Mouse (Mus musculus): ENCODE results near the gene Helz.
A peak's percentile ranks its signal among the peaks of the same experiment; 100 is the strongest.

Gene Helz

DNA sequence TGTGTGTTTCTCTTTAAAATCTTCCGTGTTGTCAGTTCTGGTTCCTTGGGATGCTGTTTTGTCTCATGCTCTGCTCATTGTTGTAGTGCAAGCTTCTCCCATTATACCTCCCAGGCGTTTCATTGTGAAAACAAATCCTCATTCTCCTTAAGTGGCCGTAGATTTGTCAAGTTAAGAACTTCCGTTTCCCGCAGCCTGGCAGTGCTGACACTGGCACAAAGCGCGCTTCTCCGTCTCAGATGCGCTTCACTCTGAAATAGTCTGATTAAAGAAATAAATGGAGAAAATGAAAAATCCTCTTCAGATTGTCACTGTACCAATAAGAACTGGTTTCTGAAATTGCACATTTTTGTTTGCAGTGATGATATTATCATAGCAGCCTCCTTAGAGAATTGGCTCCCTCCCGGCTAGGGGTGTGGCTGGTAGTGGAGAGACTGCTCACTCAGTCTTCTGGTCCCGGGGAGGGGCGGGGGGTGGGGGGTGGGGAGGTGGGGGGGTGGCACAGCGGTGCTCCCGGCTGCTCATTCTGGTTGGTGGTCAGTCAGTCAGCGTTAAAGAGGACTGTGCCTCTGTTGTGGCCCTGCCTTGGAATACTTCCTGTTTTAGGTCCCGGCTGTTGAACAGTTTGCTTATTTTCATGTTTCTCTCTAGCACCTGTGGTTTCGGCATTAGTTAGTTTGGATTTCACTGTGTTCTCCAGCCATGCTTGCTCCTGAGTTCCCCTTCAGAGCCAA, 128.6 kb downstream of the Helz start:
- no peak for DNase-seq

DNA sequence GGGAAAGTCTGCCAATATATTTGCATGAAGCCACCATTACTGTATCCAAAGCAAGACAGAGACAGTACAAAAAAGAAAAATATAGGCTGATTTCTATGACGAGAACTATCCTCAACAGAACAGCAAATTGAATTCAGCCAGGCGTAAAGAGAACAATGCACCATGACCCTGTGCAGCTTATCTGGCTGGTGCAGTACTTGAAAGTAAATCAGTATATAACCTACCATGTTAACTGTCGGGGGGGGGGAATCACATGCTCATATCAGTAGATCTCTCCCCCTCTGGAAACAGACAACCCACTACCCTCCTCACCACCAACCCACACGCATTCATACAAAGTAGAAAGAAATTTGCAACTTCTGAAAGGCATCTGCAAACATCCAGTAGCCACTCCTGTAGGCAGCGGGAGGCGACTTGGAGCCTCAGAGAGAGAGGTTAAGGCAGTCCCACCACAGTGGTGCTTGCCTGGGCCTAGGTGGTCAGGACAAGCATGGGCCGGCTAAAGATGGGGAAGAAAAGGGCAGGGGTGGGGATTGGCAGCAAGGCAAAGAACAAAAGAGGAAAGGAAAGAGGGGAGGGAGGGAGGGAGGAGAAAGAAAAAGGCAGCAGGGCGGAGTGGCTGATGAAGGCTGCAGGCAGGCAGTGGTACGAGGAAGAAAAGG, 135.1 kb downstream of the Helz start:
- no peak for DNase-seq

GRCm38 (mm10) chr11:107683544-107684465, 136.1 kb downstream of the Helz start:
- DNase-seq = no peak

- no peak for DNase-seq
Measured at GRCm38 (mm10) chr11:107686290-107686689, 138.6 kb downstream of the Helz start.

- no peak for DNase-seq
Measured at GRCm38 (mm10) chr11:107688480-107688879, 140.8 kb downstream of the Helz start.

DNA sequence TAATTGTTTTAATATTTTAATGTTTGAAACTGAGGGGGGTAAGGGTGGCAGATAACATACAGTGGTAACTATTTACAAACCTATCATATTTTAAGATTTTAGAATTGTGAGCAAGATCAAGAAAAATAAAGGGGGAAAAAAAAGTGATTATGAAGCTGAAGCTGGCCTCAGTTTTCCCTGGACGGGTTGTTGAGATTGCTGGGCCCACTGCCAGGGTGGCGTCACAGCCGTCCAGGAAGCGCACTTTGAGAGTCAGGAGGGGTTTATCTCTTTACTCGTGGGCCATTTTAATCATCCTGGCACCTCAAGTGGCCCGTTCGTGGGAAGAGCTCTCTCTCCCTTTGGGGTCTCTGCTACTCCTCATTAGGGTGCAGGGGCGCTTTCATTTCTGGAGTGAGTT, 143.8 kb downstream of the Helz start:
- no peak for DNase-seq

DNA sequence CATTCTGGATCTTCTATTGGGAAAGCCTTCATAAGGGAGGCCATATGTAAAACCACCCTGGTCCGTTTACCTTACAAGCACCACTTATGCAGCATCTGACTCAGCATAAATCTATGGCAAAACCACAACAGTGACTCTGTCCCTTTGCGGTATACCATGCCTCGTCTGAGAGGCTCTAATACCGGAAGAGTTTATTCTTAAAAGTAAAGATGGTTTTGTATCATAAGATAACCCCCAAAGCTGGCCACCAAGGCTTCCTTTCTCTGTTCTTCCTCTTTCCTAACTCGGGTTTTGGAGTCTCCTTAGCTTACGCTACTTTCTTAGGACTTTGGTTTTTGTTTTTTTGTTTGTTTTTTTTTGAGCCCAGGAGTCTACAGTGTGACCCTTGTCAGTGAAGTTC, 145.6 kb downstream of the Helz start:
- DNase-seq = no peak

DNA sequence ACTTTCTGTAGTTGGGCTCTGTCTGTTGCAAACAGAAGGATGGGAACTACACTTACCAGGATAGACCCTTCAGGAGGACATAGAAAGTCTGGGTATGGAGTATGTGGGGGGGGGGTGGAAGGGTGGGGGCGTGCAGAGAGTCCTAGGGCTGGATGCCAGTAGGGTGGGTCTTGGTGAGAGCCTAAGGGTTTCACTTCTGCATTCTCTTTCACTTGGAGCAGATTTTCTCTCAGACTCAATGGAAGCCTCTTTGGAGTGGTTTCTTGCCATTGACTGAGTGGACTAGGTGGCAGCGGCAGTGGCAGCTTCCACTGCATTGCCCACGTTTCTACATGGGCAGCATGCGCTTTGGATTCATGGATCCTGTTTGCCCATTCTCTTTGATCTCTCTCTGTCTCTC, 152.2 kb downstream of the Helz start:
- no peak for DNase-seq

- no peak for DNase-seq
Measured at GRCm38 (mm10) chr11:107703272-107704134, 155.8 kb downstream of the Helz start.

DNA sequence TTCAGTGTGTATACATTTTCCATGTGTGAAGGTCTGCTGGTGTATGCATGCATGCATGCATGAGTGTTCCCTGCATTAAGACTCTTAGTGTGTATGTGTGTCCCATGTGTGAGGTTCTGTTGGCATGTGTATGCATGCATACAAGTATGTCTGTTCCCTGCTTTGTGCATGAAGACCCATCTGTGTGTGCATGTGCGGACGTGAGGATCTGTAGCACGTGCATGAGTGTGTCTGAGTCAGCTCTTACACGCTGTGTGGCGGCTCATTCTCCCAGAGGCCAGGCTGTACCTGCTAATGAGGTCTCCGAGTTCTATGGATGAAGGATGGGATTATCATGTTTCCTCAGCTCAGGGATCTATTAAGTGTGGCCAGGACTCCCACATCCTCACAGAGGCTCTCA, 157.3 kb downstream of the Helz start:
- DNase-seq = no peak

GRCm38 (mm10) chr11:107705476-107706074, 157.8 kb downstream of the Helz start:
- peak; percentile 69 for DNase-seq

DNA sequence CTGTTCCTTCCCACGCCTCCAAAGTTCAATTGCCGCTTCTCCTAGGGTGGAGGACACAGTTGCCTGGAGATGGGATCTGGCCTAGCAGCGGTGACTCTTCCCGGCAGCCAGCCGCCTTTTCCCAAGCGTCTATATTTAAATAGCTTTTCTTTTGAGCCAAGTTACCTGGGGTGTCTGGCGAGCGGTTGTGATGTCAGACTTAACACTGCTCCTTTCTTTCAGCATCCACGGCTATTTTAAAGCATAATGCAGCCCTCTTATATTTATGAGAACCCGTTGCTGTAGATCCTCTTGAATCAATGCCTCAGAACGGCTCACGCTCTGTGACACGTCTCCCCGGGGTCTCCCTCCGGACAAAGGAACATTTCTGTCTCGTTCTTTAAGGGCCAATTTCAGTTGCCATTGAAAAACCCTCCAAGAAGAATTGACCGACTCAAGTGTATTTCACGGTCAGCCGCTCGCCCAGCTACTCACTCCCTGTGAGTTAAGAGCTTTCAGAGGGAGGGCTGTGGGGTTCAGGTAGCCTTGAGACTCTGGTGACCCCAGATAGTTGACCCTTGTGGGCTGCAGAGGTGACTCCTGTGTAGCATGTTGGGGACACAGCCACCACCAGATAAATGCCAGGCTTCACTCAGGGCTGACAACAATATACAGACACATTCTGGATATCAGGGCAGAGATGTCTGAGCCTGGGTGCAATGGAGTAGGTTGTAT, 160.3 kb downstream of the Helz start:
- DNase-seq = no peak

DNA sequence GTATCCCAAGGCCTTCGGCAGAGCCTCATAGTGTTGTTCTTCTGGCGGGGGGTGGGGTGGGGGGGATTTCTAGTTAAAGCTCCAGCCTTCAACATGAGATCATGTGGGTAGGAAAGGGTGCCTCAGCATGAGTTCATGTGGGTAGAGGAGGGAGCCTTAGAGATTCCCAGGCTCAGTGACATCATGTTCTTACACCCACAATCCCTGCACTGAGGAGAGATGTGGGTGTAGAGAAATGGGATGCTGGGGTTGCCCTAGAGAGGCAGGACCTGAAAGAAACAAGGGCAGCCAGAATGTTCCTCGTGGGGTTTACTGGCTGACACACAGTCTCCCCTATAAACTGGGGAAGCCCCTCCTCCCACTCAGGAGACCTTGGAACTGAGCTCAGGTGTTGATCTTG, 162.6 kb downstream of the Helz start:
- no peak for DNase-seq

DNA sequence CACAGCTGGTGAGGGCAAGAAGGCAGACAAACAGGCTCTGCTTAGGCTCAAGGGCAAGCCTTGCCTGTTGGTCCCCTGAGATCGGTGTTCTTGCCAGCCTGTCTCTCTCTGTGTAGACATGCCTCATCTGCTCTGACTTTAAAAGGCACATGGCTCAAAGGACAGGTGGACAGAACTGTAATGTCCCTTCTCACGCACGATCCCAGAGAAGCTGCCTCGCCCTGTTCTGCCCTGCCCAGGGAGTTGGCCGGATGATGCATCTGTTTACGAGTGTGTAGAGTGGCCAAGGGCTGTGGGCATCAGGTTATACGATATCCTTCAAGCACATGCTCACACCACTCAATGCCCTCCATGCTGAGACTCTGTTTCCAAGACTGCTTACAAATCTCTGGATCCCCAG, 166.6 kb downstream of the Helz start:
- no peak for DNase-seq

DNA sequence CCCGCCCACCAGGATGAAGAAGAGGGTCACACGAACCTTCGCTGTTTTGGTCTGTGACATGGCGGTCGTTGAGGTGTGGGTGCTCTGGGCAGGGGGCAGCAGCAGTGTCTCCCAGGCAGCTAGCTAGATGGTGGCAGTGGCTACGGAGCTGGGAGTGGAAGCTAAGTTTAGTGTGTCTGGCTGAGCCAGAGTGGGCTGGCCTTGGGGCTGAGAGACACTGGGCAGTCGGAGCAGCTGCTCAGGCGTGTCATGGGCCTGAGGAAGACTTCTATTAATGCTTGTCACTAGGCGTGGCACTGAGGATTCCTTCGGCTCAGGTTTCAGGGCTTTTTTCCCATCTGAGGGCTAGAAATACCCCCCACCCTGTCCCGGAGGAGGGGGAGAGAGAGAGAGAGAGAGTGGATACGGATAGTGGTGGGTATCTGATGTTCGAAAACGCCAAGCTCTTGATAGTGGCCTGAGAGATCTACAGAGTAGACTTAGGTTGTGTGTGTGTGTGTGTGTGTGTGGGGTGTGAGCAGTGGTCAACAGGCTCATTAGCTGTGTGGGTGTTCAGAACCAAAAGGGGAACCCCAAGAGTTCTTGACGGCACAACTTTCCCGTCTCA, 168.7 kb downstream of the Helz start, which contains the start of gene Cacng1:
TSS of gene Cacng1 (minus strand) at position 191 of the 607 bp plus-strand sequence.
- no peak for DNase-seq

DNA sequence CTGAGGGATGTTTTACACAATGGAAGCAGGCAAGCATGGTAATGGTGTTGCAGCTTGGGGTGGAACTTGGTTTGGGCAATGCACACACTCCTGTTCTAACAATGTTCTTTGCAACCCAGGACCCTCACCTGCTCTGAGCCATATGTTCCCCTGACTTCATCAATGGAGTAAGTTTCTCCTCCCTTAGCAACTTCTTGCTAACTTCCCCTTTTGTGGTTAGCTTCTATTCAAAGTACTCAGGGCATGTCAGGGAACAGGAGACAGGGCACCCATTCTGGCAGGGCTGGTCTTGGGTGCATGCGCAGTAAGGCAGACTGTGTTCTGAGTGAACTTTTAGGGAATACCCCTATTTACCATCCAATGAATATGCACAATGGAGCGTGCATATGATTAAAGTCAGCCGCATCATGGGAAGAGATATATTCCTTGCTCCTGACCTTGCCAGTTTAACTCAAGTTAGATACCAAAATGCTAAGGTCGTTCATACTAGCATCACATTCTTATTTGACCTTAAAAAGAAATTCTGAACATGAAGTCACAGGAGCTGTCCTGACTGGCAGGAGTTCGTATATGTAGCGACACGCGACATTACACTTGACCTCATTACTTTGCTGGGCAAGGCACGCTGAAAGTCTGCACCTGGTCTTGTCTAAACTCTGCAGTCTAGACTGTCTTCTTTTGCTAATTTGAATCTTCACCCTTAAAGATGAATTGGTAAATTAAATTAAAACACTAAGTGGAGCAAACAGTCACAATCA, 172.7 kb downstream of the Helz start:
- no peak for DNase-seq

- no peak for DNase-seq
Measured at GRCm38 (mm10) chr11:107721057-107721456, 173.3 kb downstream of the Helz start.

GRCm38 (mm10) chr11:107724603-107725002, 176.9 kb downstream of the Helz start:
- DNase-seq = no peak

DNA sequence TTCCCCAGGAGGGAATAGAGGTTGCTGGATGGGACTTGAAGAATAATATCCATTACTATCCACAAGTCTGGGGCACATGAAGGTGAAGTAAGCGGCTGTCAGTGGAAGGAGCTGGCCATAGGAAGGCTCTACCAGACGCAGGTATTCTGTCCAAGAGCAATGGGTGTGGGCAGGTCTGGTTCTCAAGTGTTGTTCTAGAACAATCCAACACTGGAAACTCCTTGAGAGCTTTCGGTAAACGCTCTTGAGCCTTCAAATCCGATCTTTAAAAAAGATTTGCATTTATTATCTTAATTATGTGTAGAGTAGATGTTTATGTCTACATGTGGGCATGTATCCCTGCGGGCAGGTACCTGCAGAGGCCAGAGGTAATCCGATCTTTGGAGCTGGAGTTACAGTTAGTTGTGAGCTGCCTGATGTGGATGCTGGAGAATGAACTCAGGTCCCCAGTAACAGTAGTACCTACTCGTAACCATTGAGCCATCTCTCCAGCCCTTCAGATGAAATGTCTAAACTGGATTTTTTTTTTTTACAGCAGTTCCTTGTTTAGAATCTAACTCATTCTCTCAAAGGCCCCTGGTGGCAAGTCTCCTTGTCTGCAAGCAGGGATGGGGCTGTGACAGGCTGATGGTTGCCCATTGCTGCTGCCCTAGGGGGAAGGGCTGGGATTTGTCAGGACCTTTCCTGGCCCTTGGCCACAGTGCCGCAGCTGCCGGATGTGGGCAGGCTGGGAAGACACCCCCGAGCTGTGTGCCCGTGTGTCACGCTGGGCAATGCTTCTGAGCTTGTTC, 180.5 kb downstream of the Helz start:
- no peak for DNase-seq

Measured in cerebellum, adult 11-12 months (tissue).